Mouse (Mus musculus) E14TG2a.4 (cell line): ENCODE measurements around the gene Carm1.

ENCODE experiments used
- CTCF ChIP-seq: conservative IDR thresholded peaks from 2 replicates; pipeline ENCODE4 v1.5.1; 2014; ENCODE audit warnings: low read length
- NANOG ChIP-seq: IDR thresholded peaks from 2 replicates; pipeline ENCODE4 v1.6.1; 2014; ENCODE audit warnings: borderline replicate concordance, low read length, mixed read lengths

GRCm38 (mm10) chr9:21568657-21569255, 22.1 kb downstream of the Carm1 start:
- TF ChIP-seq CTCF = no peak
- TF ChIP-seq NANOG = no peak
